Mouse (Mus musculus): Measurements from ENCODE around the gene Adgrg3.
A peak's percentile ranks its signal among the peaks of the same experiment; 100 is the strongest.

DNA sequence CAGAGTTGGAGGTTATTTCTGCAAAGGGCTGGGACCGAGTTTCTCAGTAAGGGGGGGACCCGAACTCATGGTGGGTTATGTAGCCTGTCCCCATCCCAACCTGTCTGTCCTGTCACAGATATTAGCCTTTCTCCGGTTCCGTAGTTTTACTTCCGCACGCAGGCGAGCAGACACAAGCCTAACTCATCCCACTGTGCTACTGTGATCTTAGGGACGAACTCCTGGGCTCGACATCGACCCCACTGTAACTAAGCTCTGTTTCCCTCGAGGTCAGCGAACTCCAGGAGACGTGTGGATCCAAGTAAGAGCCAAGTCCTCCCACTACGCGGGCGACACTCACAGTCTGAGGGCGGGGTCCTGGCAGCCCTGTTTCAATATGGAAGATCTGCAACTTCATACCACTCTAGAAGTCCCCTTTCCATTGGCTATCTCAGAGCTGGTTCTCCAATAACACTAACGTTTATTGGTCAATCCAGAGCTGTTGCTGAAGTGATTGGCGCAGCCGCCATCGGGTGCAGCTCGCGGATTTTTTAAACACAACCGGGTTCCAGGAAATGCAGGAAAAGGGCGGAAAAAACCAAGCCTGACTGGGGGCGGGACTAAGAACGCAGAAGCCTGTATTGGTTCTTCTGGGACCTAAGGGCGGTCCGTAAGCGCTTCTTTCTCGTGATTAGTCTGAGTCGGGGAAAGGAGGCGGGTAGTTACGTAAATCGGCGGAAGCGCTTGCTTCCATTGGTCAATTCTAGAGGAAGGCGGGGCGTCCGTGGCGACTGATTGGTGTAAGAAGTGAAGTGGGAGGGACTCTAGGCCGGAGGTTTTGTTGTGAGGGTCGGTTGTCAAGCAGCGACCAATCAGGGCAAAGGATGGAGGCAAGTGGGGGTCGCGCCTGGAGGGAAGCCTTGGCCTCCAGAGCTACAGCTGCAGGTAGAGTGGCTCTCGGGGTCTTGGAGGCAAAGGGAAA is 63.2 kb downstream of the Adgrg3 start, which contains the start of gene Katnb1:
- TF ChIP-seq CTCF (IDR thresholded peaks at IDR 0.05; ENCODE audit: borderline replicate concordance, insufficient read depth, low read depth, low read length) (no peak), POLR2A (IDR thresholded peaks at IDR 0.05; ENCODE audit: borderline replicate concordance, insufficient read depth, low read length) (peak; percentile 90; the same call in 1 of the 2 replicates)

All from cerebellum, adult 2 months (tissue).